Mouse (Mus musculus) heart, postnatal 25 days (tissue): ENCODE measurements around the gene Eri3. TPM values are rescaled to one million over a fixed set of nuclear protein-coding genes. Genes with fewer than 3 reads are reported as not detected.

ENCODE experiments used
- DNase-seq: peaks from one replicate; pipeline ENCODE4 v3.0.0; 2022; ENCODE audit warnings: low spot score
- intact Hi-C: fragments of 180-260 bp; cut with DNase I; formaldehyde crosslinking; loops from one replicate; pipeline ENCODE4 v1.15.1; 2025
- microRNA-seq: library from miRNA; unstranded; fragments of <30 nt; microRNA quantifications from one replicate; pipeline ENCODE4 v1.2.0, GENCODE M21; 2022
- total RNA-seq, 2 experiments: library from RNA; stranded (reverse); gene quantifications; 2 replicates each; pipeline ENCODE4 v1.2.3; 2021

The Eri3 gene
- total RNA-seq, 2 experiments from 2014 or later, result 67.7 to 88.3 TPM

DNA sequence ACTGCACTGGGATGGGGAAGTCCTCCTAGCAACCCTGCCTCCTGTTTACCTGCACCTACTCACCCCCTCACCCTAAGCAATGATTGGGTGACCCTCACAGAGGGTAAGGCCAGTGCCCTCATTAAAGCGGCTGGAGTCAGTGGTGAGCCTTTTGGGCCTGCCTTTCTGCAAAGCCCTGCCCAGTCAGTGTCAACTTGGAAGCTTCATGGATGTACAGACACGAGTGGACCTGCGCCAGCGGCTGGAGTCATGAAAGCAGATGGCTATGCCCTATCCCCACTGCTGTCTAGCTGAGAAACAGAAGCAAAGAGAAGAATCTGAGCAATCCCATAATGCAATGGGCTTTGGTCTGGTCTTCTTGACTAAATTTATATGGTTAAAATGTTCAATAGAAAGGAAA is 136.2 kb downstream of the Eri3 start:
- no peak for DNase-seq
- intact Hi-C loops, result no loop called here

DNA sequence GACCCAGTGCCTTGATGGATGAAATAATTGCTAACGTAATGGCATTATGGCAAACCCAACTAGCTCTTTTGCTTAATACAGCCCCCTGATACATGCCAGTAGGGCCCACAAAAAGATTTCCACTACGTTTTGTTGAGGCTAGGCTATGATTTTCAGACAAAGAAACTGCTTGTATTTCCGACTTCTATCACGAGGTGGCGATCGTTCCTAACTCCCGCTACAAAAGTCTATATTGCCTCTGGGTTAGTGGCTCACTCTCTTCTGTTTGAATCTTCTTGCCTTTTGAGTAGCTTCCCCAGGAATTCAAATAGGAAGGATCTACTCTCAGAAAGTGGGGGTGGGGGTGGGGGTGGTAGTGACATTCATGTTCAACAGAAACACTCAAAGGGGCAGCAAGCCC is 155.2 kb downstream of the Eri3 start:
- DNase-seq, result no peak
- intact Hi-C loops, result loop anchor here (1.0 to 5.0 kb wide), 2 partner anchors 65 to 377 kb away; no protein-coding TSS in a partner anchor

- intact Hi-C loops, result loop anchor here (5.0 kb wide), 1 partner anchor 373 kb away; no protein-coding TSS in a partner anchor
- no peak for DNase-seq
Measured at GRCm38 (mm10) chr4:117708780-117709550, 158.8 kb downstream of the Eri3 start.

DNA sequence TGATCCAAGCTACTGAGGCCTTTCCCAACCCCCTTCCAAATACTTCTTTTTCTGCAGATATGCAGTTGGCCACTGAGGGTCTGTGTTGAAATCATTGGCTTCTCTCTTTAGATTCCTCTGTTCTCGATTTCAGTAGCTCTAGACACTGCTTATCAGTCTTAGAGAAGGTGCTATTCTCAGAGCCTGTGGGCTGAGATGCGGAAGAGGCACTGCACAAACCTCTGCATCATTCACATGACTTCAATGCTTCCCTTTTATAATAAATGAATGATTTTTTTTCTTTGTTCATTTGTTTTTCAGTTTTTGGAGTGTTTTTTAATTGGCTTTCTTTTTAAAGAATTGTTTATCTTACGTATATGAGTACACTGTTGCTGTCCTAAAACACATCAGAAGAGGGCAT is 162.1 kb downstream of the Eri3 start:
- no peak for DNase-seq
- intact Hi-C loops, result loop anchor here (5.0 kb wide), 1 partner anchor 50 kb away; no protein-coding TSS in a partner anchor

- DNase-seq, result no peak
- intact Hi-C loops, result loop anchor here (5.0 kb wide), 1 partner anchor 49 kb away; no protein-coding TSS in a partner anchor
Measured at GRCm38 (mm10) chr4:117713303-117714098, 163.3 kb downstream of the Eri3 start.

Small RNA genes lying within 50 kb of the gene (microRNA-seq; reads per million reads assigned to microRNA genes)
- gene Gm25559, result not detected

Other genes starting within 250 kb of the Eri3 start
- 10 to 100 TPM; 30.5 to 31.5 TPM for gene Rnf220, start 53.3 kb upstream of the Eri3 start, total RNA-seq
- 10 to 100 TPM; 18.3 to 19.0 TPM for gene Dmap1, start 131.9 kb downstream of the Eri3 start, total RNA-seq
- not detected for gene Gm12845, start 174.0 kb downstream of the Eri3 start, total RNA-seq
- gene Klf17, start 215.3 kb downstream of the Eri3 start, total RNA-seq, result not detected